Mouse (Mus musculus): ENCODE measurements around the gene Cers6. TPM values are rescaled to one million over a fixed set of nuclear protein-coding genes. Genes with fewer than 3 reads are reported as not detected.

Cers6 gene
- polyA plus RNA-seq, 1 experiment = 37.0 TPM

GRCm38 (mm10) chr2:69135661-69136576 is 274.7 kb downstream of the Cers6 start, which contains the start of gene Nostrin:
Gene Nostrin (plus strand): TSS chr2:69135800.
- DNase-seq (ENCODE audit: extremely low spot score in 1 of 2, low spot score in 1 of 2) = peak; percentile 11 to 43

GRCm38 (mm10) chr2:69137406-69138084 is 276.3 kb downstream of the Cers6 start:
- no peak for DNase-seq (ENCODE audit: extremely low spot score in 1 of 2, low spot score in 1 of 2)

GRCm38 (mm10) chr2:69138759-69139158 is 277.5 kb downstream of the Cers6 start:
- no peak for DNase-seq (ENCODE audit: extremely low spot score in 1 of 2, low spot score in 1 of 2)

GRCm38 (mm10) chr2:69140215-69140614 is 279.0 kb downstream of the Cers6 start:
- no peak for DNase-seq (ENCODE audit: extremely low spot score in 1 of 2, low spot score in 1 of 2)

- no peak for DNase-seq (ENCODE audit: extremely low spot score in 1 of 2, low spot score in 1 of 2)
Measured at GRCm38 (mm10) chr2:69140816-69141215, 279.6 kb downstream of the Cers6 start.

GRCm38 (mm10) chr2:69148691-69149090 is 287.4 kb downstream of the Cers6 start:
- DNase-seq (ENCODE audit: extremely low spot score in 1 of 2, low spot score in 1 of 2) = no peak

GRCm38 (mm10) chr2:69149154-69149553 is 287.9 kb downstream of the Cers6 start:
- DNase-seq (ENCODE audit: extremely low spot score in 1 of 2, low spot score in 1 of 2) = no peak

GRCm38 (mm10) chr2:69150841-69151240 is 289.6 kb downstream of the Cers6 start:
- no peak for DNase-seq (ENCODE audit: extremely low spot score in 1 of 2, low spot score in 1 of 2)

GRCm38 (mm10) chr2:69155861-69156260 is 294.6 kb downstream of the Cers6 start:
- no peak for DNase-seq (ENCODE audit: extremely low spot score in 1 of 2, low spot score in 1 of 2)

- DNase-seq (ENCODE audit: extremely low spot score in 1 of 2, low spot score in 1 of 2) = no peak
Measured at GRCm38 (mm10) chr2:69156283-69156682, 295.0 kb downstream of the Cers6 start.

GRCm38 (mm10) chr2:69158907-69159306 is 297.7 kb downstream of the Cers6 start:
- DNase-seq (ENCODE audit: extremely low spot score in 1 of 2, low spot score in 1 of 2) = no peak

Other genes with a start within 250 kb of the Cers6 start
- not detected in 2 replicates for gene 4932414N04Rik, start 205.0 kb upstream of the Cers6 start, polyA plus RNA-seq (2012; rRNA removed)